In the genomic region with DNA sequence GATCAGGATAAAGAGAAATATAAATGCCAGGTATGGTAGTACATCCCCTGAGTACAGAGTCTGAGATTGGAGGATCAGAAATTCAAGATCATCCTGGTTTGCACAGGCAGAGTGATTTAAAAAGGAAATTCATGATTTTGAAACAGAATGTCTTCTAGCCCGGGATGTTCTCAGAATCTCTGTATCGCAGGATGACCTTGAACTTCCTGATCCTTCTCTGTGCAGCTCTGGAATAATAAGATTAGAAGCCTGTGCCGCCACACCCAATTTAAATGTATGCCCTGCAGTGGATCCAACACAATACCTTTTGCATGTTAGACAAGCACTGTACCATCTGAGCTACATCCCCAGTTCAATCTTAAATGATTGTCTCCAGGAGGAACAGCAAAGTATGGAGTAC, we compare ENCODE assay signal across 11 mouse cellular contexts. TPM values are rescaled to one million over a fixed set of nuclear protein-coding genes. Genes with fewer than 3 reads are reported as not detected.
DNase-seq lines count a peak whose midpoint lies in the region; ATAC-seq lines count a peak whose summit lies in the region.
"Had no signal": no experiment of that assay in that cellular context is flagged by ENCODE, and none has a peak within 500 bp of the region (broad histone marks: within the 10 kb centered on the region; RNA-seq: fewer than 3 reads in every experiment).

No protein-coding gene starts in this region.

- no peak overlapping the region for H3K27ac ChIP-seq in liver, embryonic 13.5 days
- no peak overlapping the region for H3K27ac ChIP-seq in liver, embryonic 12.5 days
- H3K27ac ChIP-seq in embryonic facial prominence, embryonic 10.5 days (replicated peaks): no peak overlapping the region
- H3K27ac ChIP-seq in hindbrain, embryonic 15.5 days (replicated peaks): peak overlapping the region; percentile 83; the same call in 1 of the 2 replicates
- no peak overlapping the region for H3K27ac ChIP-seq in neural tube, embryonic 13.5 days (replicated peaks)

- peaks cover 19% of the 10 kb centered on the region for H3K4me1 ChIP-seq in liver, embryonic 13.5 days (replicated peaks)
- peaks cover 22% of the 10 kb centered on the region for H3K4me1 ChIP-seq in liver, embryonic 12.5 days
- H3K4me1 ChIP-seq in embryonic facial prominence, embryonic 10.5 days: peaks cover 9% of the 10 kb centered on the region
- H3K4me1 ChIP-seq in hindbrain, embryonic 15.5 days (replicated peaks): no peaks in the 10 kb centered on the region
- H3K4me1 ChIP-seq in neural tube, embryonic 13.5 days (replicated peaks): peaks cover 15% of the 10 kb centered on the region

- H3K9ac ChIP-seq in liver, embryonic 13.5 days: no peak overlapping the region
- H3K9ac ChIP-seq in liver, embryonic 12.5 days: no peak overlapping the region
- H3K9ac ChIP-seq in hindbrain, embryonic 15.5 days: 0 out of 2 replicates have a peak overlapping the region, but pooled peaks have one; percentile 7
- H3K9ac ChIP-seq in neural tube, embryonic 13.5 days: 0 out of 2 replicates have a peak overlapping the region, but pooled peaks have one; percentile 67

- no peak for ATAC-seq in liver, embryonic 13.5 days (ENCODE audit: low read depth)
- no peak for ATAC-seq in liver, embryonic 12.5 days
- ATAC-seq in hindbrain, embryonic 15.5 days (ENCODE audit: low FRiP score, low read depth): no peak
- no peak for ATAC-seq in neural tube, embryonic 13.5 days (ENCODE audit: low read depth)
- ATAC-seq: lung, postnatal 0 days had no signal

- 50% methylated on average over 3 of the region's 3 CpGs for WGBS in liver, embryonic 13.5 days (ENCODE audit: insufficient replicate concordance)
- WGBS in liver, embryonic 12.5 days (ENCODE audit: insufficient replicate concordance): 50% methylated on average over 3 of the region's 3 CpGs
- 78% methylated on average over 3 of the region's 3 CpGs for WGBS in embryonic facial prominence, embryonic 10.5 days
- WGBS in hindbrain, embryonic 15.5 days: 71% methylated on average over 3 of the region's 3 CpGs
- 86% methylated on average over 3 of the region's 3 CpGs for WGBS in neural tube, embryonic 13.5 days

- no peak overlapping the region for H3K4me2 ChIP-seq in liver, embryonic 13.5 days
- H3K4me2 ChIP-seq in liver, embryonic 12.5 days: no peak overlapping the region
- peak overlapping the region; percentile 57 for H3K4me2 ChIP-seq in hindbrain, embryonic 15.5 days
- H3K4me2 ChIP-seq in neural tube, embryonic 13.5 days: peak overlapping the region; percentile 59

- H3K4me3 ChIP-seq in liver, embryonic 13.5 days (replicated peaks): no peak overlapping the region
- no peak overlapping the region for H3K4me3 ChIP-seq in liver, embryonic 12.5 days
- peak overlapping the region; percentile 61; the same call in 1 of the 2 replicates for H3K4me3 ChIP-seq in embryonic facial prominence, embryonic 10.5 days
- peak overlapping the region; percentile 49; the same call in 1 of the 2 replicates for H3K4me3 ChIP-seq in hindbrain, embryonic 15.5 days
- peak overlapping the region; percentile 49; the same call in 1 of the 2 replicates for H3K4me3 ChIP-seq in neural tube, embryonic 13.5 days

- no peaks in the 10 kb centered on the region for H3K9me3 ChIP-seq in liver, embryonic 13.5 days (replicated peaks)
- no peaks in the 10 kb centered on the region for H3K9me3 ChIP-seq in liver, embryonic 12.5 days (replicated peaks)
- H3K9me3 ChIP-seq in embryonic facial prominence, embryonic 10.5 days: no peaks in the 10 kb centered on the region
- no peaks in the 10 kb centered on the region for H3K9me3 ChIP-seq in hindbrain, embryonic 15.5 days
- H3K9me3 ChIP-seq in neural tube, embryonic 13.5 days: no peaks in the 10 kb centered on the region

- peak; percentile 0 for DNase-seq in liver, embryonic 13.5 days
- DNase-seq in embryonic facial prominence, embryonic 10.5 days (ENCODE audit: low spot score): no peak
- no peak for DNase-seq in thymus, postnatal 10 days (ENCODE audit: low spot score in 2 of 2)
- no peak for DNase-seq in right cerebral cortex, adult 2 months (ENCODE audit: low spot score in 2 of 2)
- DNase-seq in adipocyte (ENCODE audit: low spot score): no peak
- DNase-seq: kidney, adult 9 months had no signal

- H3K36me3 ChIP-seq in liver, embryonic 13.5 days: peaks cover 3% of the 10 kb centered on the region; the same call in 1 of the 2 replicates
- H3K36me3 ChIP-seq in liver, embryonic 12.5 days: 0 out of 2 replicates have a peak, but pooled peaks cover 2% of the 10 kb centered on the region
- peaks cover 10% of the 10 kb centered on the region for H3K36me3 ChIP-seq in embryonic facial prominence, embryonic 10.5 days (replicated peaks)
- H3K36me3 ChIP-seq in hindbrain, embryonic 15.5 days: 0 out of 2 replicates have a peak, but pooled peaks cover 3% of the 10 kb centered on the region
- peaks cover 3% of the 10 kb centered on the region; the same call in 1 of the 2 replicates for H3K36me3 ChIP-seq in neural tube, embryonic 13.5 days

- no peaks in the 10 kb centered on the region for H3K27me3 ChIP-seq in liver, embryonic 13.5 days
- H3K27me3 ChIP-seq in liver, embryonic 12.5 days (replicated peaks): no peaks in the 10 kb centered on the region
- peaks cover 28% of the 10 kb centered on the region for H3K27me3 ChIP-seq in embryonic facial prominence, embryonic 10.5 days (replicated peaks; ENCODE audit: low read depth, poor library complexity, severe bottlenecking)
- no peaks in the 10 kb centered on the region for H3K27me3 ChIP-seq in hindbrain, embryonic 15.5 days
- no peaks in the 10 kb centered on the region for H3K27me3 ChIP-seq in neural tube, embryonic 13.5 days
- H3K27me3 ChIP-seq: CH12.LX had no signal

RNA-seq across cellular contexts. Expression of gene Gnl3l, which starts 1.7 kb away (rescaled TPM):
- polyA plus RNA-seq in liver, embryonic 13.5 days (2015; fragmentation: Nextera tagmentation; extraction: Ambion mirVana): 14.6 and 18.1 TPM in 2 replicates
- polyA plus RNA-seq in liver, embryonic 12.5 days (2016; fragmentation: Nextera tagmentation; extraction: Ambion mirVana): 21.2 and 21.3 TPM in 2 replicates
- polyA plus RNA-seq in embryonic facial prominence, embryonic 10.5 days (2016; fragmentation: Nextera tagmentation; extraction: Ambion mirVana): 39.9 and 42.3 TPM in 2 replicates
- 83.2 and 85.0 TPM in 2 replicates for polyA plus RNA-seq in hindbrain, embryonic 15.5 days (2015; fragmentation: Nextera tagmentation; extraction: Ambion mirVana)
- 70.7 and 74.4 TPM in 2 replicates for polyA plus RNA-seq in neural tube, embryonic 13.5 days (2015; fragmentation: Nextera tagmentation; extraction: Ambion mirVana)

RNA-seq across cellular contexts. Expression of gene Fgd1, which starts 27.2 kb away (rescaled TPM):
- polyA plus RNA-seq in liver, embryonic 13.5 days (2015; fragmentation: Nextera tagmentation; extraction: Ambion mirVana): 1.8 and 2.2 TPM in 2 replicates
- polyA plus RNA-seq in liver, embryonic 12.5 days (2016; fragmentation: Nextera tagmentation; extraction: Ambion mirVana): 3.4 and 3.9 TPM in 2 replicates
- polyA plus RNA-seq in embryonic facial prominence, embryonic 10.5 days (2016; fragmentation: Nextera tagmentation; extraction: Ambion mirVana): 12.8 and 13.2 TPM in 2 replicates
- 15.0 and 16.3 TPM in 2 replicates for polyA plus RNA-seq in hindbrain, embryonic 15.5 days (2015; fragmentation: Nextera tagmentation; extraction: Ambion mirVana)
- 10.9 and 11.8 TPM in 2 replicates for polyA plus RNA-seq in neural tube, embryonic 13.5 days (2015; fragmentation: Nextera tagmentation; extraction: Ambion mirVana)

Comparison
In these comparisons a context has a peak if more than half of its experiments do, and no peak if none do; other contexts are left out.
1. H3K4me2 ChIP-seq: peak in hindbrain, embryonic 15.5 days (single experiment) and neural tube, embryonic 13.5 days (single experiment); none in liver, embryonic 13.5 days (single experiment) and liver, embryonic 12.5 days (single experiment).
2. H3K4me3 ChIP-seq: peak in embryonic facial prominence, embryonic 10.5 days (single experiment), hindbrain, embryonic 15.5 days (single experiment) and neural tube, embryonic 13.5 days (single experiment); none in liver, embryonic 13.5 days (single experiment) and liver, embryonic 12.5 days (single experiment).
3. H3K9ac ChIP-seq: peak in hindbrain, embryonic 15.5 days (single experiment) and neural tube, embryonic 13.5 days (single experiment); none in liver, embryonic 13.5 days (single experiment) and liver, embryonic 12.5 days (single experiment).